Mouse (Mus musculus): ENCODE measurements around the gene Pitpnm2. TPM values are rescaled to one million over a fixed set of nuclear protein-coding genes. Genes with fewer than 3 reads are reported as not detected.

Pitpnm2 gene
- polyA plus RNA-seq, 1 experiment from 2014 or later: 10.2 TPM

DNA sequence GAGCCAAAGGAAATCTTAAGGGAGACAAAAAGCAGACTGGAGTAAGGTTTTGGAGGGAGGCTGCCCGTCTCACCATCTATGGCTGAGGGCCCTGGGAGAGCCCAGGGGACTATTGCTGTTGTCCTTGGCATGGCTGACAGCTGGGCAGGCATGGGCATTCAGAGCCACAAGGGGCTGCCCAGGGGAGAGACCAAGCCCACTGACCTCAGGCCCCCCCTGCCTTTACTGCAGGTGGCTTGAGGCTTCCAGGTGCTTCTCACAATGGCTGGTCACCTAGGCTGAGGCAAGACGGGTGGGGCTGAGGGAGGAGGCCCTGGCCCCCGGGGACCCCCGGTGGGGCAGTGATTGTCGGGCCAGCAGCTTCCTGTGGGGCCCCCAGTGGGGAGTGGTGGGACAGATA lies 130.4 kb downstream of the Pitpnm2 start:
- Histone ChIP-seq H3K9me3 (ENCODE audit: control insufficient read depth, low read length) (no peaks in the 10 kb centered on the region), H3K27me3 (ENCODE audit: control insufficient read depth, insufficient read depth, low read length) (no peaks in the 10 kb centered on the region), H3K4me3 (ENCODE audit: control insufficient read depth in 1 of 2, insufficient read depth in 1 of 2, low read depth in 1 of 2, low read length in 2 of 2) (no peak overlapping the region), H3K4me2 (ENCODE audit: low read length) (no peak overlapping the region), H3K4me1 (ENCODE audit: control insufficient read depth in 2 of 2, insufficient read depth in 2 of 2, low read length in 2 of 2) (peaks cover 8 to 9% of the 10 kb centered on the region in 2 experiments), H3K9ac (ENCODE audit: low read length) (no peak overlapping the region), H3K27ac (replicated peaks in 1 of 2; ENCODE audit: control insufficient read depth in 1 of 2, insufficient read depth in 1 of 2, low read depth in 2 of 2, low read length in 2 of 2) (no peak overlapping the region), H3K36me3 (ENCODE audit: control insufficient read depth, insufficient read depth, low read length) (peaks cover 76% of the 10 kb centered on the region)
- ATAC-seq (ENCODE audit: insufficient number of reproducible peaks, insufficient read depth, low FRiP score, low read depth): no peak
- WGBS: 63% methylated on average over 5 of the region's 5 CpGs

- ATAC-seq (ENCODE audit: insufficient number of reproducible peaks, insufficient read depth, low FRiP score, low read depth): no peak
- H3K36me3 ChIP-seq (ENCODE audit: control insufficient read depth, insufficient read depth, low read length): peaks cover 52% of the 10 kb centered on the region
- H3K4me2 ChIP-seq (ENCODE audit: low read length): peak within 1 kb of the TSS; percentile 94
- H3K4me3 ChIP-seq (ENCODE audit: control insufficient read depth in 1 of 2, insufficient read depth in 1 of 2, low read depth in 1 of 2, low read length in 2 of 2): peak within 1 kb of the TSS; percentile 96
- WGBS: under 1% methylated on average over 64 of the region's 64 CpGs
- H3K9me3 ChIP-seq (ENCODE audit: control insufficient read depth, low read length): no peaks in the 10 kb centered on the region
- H3K4me1 ChIP-seq (ENCODE audit: control insufficient read depth in 2 of 2, insufficient read depth in 2 of 2, low read length in 2 of 2): peaks cover 15 to 19% of the 10 kb centered on the region in 2 experiments
- peak within 1 kb of the TSS; percentile 97 for H3K9ac ChIP-seq (ENCODE audit: low read length)
- H3K27ac ChIP-seq (replicated peaks in 1 of 2; ENCODE audit: control insufficient read depth in 1 of 2, insufficient read depth in 1 of 2, low read depth in 2 of 2, low read length in 2 of 2): peak within 1 kb of the TSS; percentile 79 to 84
- H3K27me3 ChIP-seq (ENCODE audit: control insufficient read depth, insufficient read depth, low read length): no peaks in the 10 kb centered on the region
These were observed 133.3 kb downstream of the Pitpnm2 start, which contains the start of gene Arl6ip4 for GRCm38 (mm10) chr5:124115990-124116845. Gene Arl6ip4 (plus strand): TSS chr5:124116089.

- Histone ChIP-seq H3K27me3 (ENCODE audit: control insufficient read depth, insufficient read depth, low read length) (no peaks in the 10 kb centered on the region), H3K4me1 (ENCODE audit: control insufficient read depth in 2 of 2, insufficient read depth in 2 of 2, low read length in 2 of 2) (peaks cover 18 to 19% of the 10 kb centered on the region in 2 experiments), H3K4me3 (ENCODE audit: control insufficient read depth in 1 of 2, insufficient read depth in 1 of 2, low read depth in 1 of 2, low read length in 2 of 2) (peak overlapping the region; percentile 96), H3K27ac (replicated peaks in 1 of 2; ENCODE audit: control insufficient read depth in 1 of 2, insufficient read depth in 1 of 2, low read depth in 2 of 2, low read length in 2 of 2) (peak overlapping the region in 1 of 2 experiments; percentile 79; a peak in 2 of 4 replicates), H3K4me2 (ENCODE audit: low read length) (peak overlapping the region; percentile 94), H3K9ac (ENCODE audit: low read length) (peak overlapping the region; percentile 97), H3K36me3 (ENCODE audit: control insufficient read depth, insufficient read depth, low read length) (peaks cover 45% of the 10 kb centered on the region), H3K9me3 (ENCODE audit: control insufficient read depth, low read length) (no peaks in the 10 kb centered on the region)
- WGBS: 22% methylated on average over 7 of the region's 7 CpGs
- no peak for ATAC-seq (ENCODE audit: insufficient number of reproducible peaks, insufficient read depth, low FRiP score, low read depth)
These were observed 134.0 kb downstream of the Pitpnm2 start for GRCm38 (mm10) chr5:124115531-124115930.

- Histone ChIP-seq H3K4me3 (ENCODE audit: control insufficient read depth in 1 of 2, insufficient read depth in 1 of 2, low read depth in 1 of 2, low read length in 2 of 2) (no peak overlapping the region), H3K9ac (ENCODE audit: low read length) (no peak overlapping the region), H3K4me2 (ENCODE audit: low read length) (no peak overlapping the region), H3K27ac (replicated peaks in 1 of 2; ENCODE audit: control insufficient read depth in 1 of 2, insufficient read depth in 1 of 2, low read depth in 2 of 2, low read length in 2 of 2) (no peak overlapping the region), H3K4me1 (ENCODE audit: control insufficient read depth in 2 of 2, insufficient read depth in 2 of 2, low read length in 2 of 2) (peaks cover 18 to 19% of the 10 kb centered on the region in 2 experiments), H3K36me3 (ENCODE audit: control insufficient read depth, insufficient read depth, low read length) (peaks cover 34% of the 10 kb centered on the region), H3K27me3 (ENCODE audit: control insufficient read depth, insufficient read depth, low read length) (no peaks in the 10 kb centered on the region), H3K9me3 (ENCODE audit: control insufficient read depth, low read length) (no peaks in the 10 kb centered on the region)
- 91% methylated on average over 24 of the region's 24 CpGs for WGBS
- ATAC-seq (ENCODE audit: insufficient number of reproducible peaks, insufficient read depth, low FRiP score, low read depth): no peak
These were observed 135.1 kb downstream of the Pitpnm2 start for GRCm38 (mm10) chr5:124114276-124115025.

DNA sequence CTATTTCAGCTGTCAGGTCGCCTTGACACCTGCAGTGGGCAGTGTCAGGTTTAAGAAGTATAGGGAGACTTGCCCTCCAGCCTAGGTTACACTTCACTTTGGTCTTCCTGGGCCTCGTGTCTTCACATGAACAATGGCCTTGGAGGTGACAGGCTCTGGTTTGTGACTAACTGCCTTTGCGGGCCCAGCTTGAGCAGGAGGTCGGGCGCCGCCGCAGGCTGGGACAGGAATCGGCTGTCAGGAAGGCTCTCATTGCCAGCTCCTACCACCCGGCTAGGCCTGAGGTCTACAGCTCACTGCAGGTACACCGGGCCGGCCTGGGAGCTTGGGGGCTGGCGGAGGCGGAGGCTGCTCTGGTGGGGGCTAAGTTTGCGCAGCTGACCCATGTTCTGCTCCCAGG lies 136.5 kb downstream of the Pitpnm2 start:
- Histone ChIP-seq H3K27ac (replicated peaks in 1 of 2; ENCODE audit: control insufficient read depth in 1 of 2, insufficient read depth in 1 of 2, low read depth in 2 of 2, low read length in 2 of 2) (peak overlapping the region; percentile 18 to 88; a peak in 2 of 4 replicates), H3K9ac (ENCODE audit: low read length) (peak overlapping the region; percentile 77), H3K36me3 (ENCODE audit: control insufficient read depth, insufficient read depth, low read length) (peaks cover 20% of the 10 kb centered on the region), H3K4me2 (ENCODE audit: low read length) (peak overlapping the region; percentile 88), H3K9me3 (ENCODE audit: control insufficient read depth, low read length) (no peaks in the 10 kb centered on the region), H3K4me3 (ENCODE audit: control insufficient read depth in 1 of 2, insufficient read depth in 1 of 2, low read depth in 1 of 2, low read length in 2 of 2) (peak overlapping the region; percentile 79 to 81), H3K27me3 (ENCODE audit: control insufficient read depth, insufficient read depth, low read length) (no peaks in the 10 kb centered on the region), H3K4me1 (ENCODE audit: control insufficient read depth in 2 of 2, insufficient read depth in 2 of 2, low read length in 2 of 2) (peaks cover 18 to 19% of the 10 kb centered on the region in 2 experiments)
- no peak for ATAC-seq (ENCODE audit: insufficient number of reproducible peaks, insufficient read depth, low FRiP score, low read depth)
- WGBS: 16% methylated on average over 14 of the region's 14 CpGs

DNA sequence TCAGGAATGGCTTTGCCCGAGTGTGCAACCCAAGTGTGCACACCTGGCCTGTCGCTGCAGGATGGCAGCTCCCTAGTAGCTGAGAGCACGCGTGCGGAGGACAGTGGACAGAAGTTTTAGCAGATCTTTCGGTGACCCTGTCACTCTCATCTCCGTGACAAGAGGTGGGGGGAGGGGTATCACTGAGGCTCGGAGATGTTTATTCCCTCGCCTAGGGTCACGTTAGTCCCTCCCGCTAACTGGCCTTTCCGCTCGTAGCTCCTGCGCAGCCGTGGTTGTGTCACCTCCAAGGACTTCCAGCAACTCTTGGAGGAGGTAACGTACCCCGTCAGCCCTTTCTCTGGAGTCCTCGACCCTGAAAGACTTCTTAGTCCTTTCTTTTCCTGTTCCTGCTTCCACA lies 137.0 kb downstream of the Pitpnm2 start:
- Histone ChIP-seq H3K27me3 (ENCODE audit: control insufficient read depth, insufficient read depth, low read length) (no peaks in the 10 kb centered on the region), H3K9ac (ENCODE audit: low read length) (peak overlapping the region; percentile 77), H3K36me3 (ENCODE audit: control insufficient read depth, insufficient read depth, low read length) (peaks cover 15% of the 10 kb centered on the region; the same call in 1 of the 2 replicates), H3K4me2 (ENCODE audit: low read length) (peak overlapping the region; percentile 88), H3K27ac (replicated peaks in 1 of 2; ENCODE audit: control insufficient read depth in 1 of 2, insufficient read depth in 1 of 2, low read depth in 2 of 2, low read length in 2 of 2) (peak overlapping the region; percentile 18 to 88; a peak in 3 of 4 replicates), H3K4me1 (ENCODE audit: control insufficient read depth in 2 of 2, insufficient read depth in 2 of 2, low read length in 2 of 2) (peaks cover 18 to 19% of the 10 kb centered on the region in 2 experiments), H3K9me3 (ENCODE audit: control insufficient read depth, low read length) (no peaks in the 10 kb centered on the region), H3K4me3 (ENCODE audit: control insufficient read depth in 1 of 2, insufficient read depth in 1 of 2, low read depth in 1 of 2, low read length in 2 of 2) (peak overlapping the region; percentile 79 to 81)
- 3% methylated on average over 18 of the region's 18 CpGs for WGBS
- ATAC-seq (ENCODE audit: insufficient number of reproducible peaks, insufficient read depth, low FRiP score, low read depth): no peak

DNA sequence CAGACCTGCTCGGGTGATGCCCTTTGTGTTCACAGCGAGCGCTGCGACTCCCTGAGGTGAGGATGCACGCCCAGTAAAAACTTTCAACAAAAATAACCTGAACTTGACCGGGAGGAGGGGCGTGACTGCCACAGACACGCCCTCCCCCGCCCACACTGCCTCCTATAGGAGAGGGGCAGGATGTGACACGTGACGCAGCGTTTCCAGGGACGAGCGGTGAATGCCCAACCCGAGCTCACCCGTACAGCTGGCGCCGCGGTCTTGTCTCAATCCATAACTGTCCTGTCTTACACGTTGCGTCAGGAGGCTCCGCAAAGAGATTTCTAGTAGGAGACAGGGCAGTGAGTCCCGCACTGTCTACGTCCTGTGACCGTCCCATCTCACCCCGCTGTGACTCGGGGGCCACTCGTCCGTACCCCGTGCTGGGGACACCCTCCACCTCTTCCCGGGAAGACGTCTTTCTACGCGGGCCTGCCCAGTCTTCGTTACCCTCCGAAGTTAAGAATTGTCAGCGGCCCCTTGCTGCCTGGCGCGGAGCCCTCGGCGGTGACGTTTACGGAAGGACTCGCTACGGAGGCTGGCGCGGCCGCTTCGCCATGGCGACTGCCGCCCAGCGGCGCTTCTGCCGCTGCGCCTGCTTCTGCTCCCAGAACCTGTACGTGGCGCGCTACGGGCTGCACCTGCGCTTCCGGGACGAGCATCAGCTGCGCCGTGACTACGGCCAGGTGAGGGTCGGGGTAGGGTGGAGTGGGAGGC lies 137.6 kb downstream of the Pitpnm2 start, which contains the start of gene Ogfod2:
Gene Ogfod2, plus strand, starts transcription at position 556 of the 756 bp plus-strand sequence.
- Histone ChIP-seq H3K36me3 (ENCODE audit: control insufficient read depth, insufficient read depth, low read length) (peaks cover 10% of the 10 kb centered on the region; the same call in 1 of the 2 replicates), H3K27ac (replicated peaks in 1 of 2; ENCODE audit: control insufficient read depth in 1 of 2, insufficient read depth in 1 of 2, low read depth in 2 of 2, low read length in 2 of 2) (peak within 1 kb of the TSS; percentile 88 to 94), H3K4me2 (ENCODE audit: low read length) (peak within 1 kb of the TSS; percentile 88), H3K9me3 (ENCODE audit: control insufficient read depth, low read length) (no peaks in the 10 kb centered on the region), H3K4me1 (ENCODE audit: control insufficient read depth in 2 of 2, insufficient read depth in 2 of 2, low read length in 2 of 2) (peaks cover 15 to 16% of the 10 kb centered on the region in 2 experiments), H3K27me3 (ENCODE audit: control insufficient read depth, insufficient read depth, low read length) (no peaks in the 10 kb centered on the region), H3K4me3 (ENCODE audit: control insufficient read depth in 1 of 2, insufficient read depth in 1 of 2, low read depth in 1 of 2, low read length in 2 of 2) (peak within 1 kb of the TSS; percentile 79 to 81), H3K9ac (ENCODE audit: low read length) (peak within 1 kb of the TSS; percentile 77)
- peak; percentile 97 for ATAC-seq (ENCODE audit: insufficient number of reproducible peaks, insufficient read depth, low FRiP score, low read depth)
- WGBS: under 1% methylated on average over 66 of the region's 66 CpGs
